Mouse (Mus musculus): ENCODE measurements around the gene Dad1.

Dad1 gene

DNA sequence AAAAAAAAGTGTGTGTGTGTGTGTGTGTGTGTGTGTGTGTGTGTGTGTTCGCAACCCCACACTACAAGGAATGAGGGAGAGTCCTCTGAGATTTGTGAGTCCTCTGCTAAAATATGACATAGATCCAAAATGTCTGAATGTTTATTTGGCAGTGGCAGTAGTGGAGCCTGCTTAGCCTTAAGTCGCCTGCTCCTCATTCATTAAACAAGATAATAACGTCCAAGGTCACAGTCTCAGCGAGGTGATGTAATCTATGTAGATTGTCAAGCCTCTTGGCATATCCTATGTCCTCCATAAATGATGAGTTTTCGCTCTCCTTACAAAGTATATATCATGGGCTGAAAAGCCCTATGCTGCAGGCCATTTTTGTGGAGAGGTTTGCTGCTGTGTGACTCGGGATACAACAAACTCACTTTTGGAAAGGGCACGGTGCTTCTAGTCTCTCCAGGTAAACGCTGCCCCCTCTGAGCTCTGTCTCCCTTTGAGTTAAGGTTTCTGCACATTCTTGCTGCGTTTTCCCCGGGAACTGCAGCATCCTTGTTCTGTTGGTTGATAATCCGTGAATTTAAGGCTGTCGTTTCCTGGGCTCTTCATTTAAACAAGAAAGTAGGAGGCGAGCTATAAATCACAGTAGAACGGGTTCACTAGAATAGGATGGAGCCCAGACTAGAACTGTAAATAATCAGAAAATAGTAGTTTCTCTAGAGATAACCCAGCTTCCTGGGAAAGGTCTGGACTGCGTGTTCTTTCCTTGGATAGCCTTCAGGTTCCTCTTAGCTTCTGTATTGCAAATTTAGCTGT lies 47.0 kb downstream of the Dad1 start:
- DNase-seq (ENCODE audit: inconsistent ontology term), result no peak

- DNase-seq (ENCODE audit: inconsistent ontology term), result no peak
Observed at GRCm38 (mm10) chr14:54206309-54206708, 47.6 kb downstream of the Dad1 start.

DNA sequence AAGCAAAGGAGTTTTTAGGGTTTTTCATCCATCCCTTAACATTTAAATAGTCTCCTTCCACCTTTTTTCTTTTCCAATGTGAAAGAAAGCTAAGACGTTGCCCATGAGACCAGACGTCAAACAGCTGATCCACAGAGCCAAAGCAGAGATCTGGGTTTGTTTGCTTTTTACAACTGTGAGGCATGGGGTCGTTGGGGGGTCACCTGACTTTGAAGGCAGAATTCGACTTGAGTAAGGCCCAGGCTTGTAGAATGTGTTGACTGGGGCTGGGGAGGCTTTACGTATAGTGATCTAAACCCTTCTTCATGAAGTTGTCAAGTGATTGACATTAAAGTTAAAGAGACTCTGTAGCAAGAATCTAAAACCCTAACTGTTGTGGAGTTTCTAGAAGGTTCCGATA lies 48.0 kb downstream of the Dad1 start:
- no peak for DNase-seq (ENCODE audit: inconsistent ontology term)

- DNase-seq (ENCODE audit: inconsistent ontology term), result no peak
Observed at GRCm38 (mm10) chr14:54204786-54205185, 49.1 kb downstream of the Dad1 start.

GRCm38 (mm10) chr14:54204311-54204710 lies 49.6 kb downstream of the Dad1 start:
- no peak for DNase-seq (ENCODE audit: inconsistent ontology term)

DNA sequence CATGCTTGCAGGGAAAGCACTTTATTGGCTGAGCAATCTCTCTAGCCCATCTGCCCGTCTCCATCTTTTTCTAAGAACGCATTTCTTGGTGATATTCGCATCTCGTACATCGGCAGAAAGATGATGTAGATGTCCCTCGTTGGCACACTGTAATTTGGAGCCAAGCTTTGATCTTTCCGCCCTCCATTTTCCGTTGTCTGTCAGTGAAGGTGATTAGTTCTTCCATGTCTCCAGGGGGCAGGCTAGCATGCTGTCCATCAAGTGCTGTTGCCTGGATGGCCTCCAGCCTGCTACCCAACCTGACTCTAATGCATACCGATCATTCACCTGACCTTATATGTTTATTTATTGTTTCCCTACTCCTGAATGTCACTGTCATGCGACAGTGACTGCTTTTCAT lies 50.1 kb downstream of the Dad1 start:
- DNase-seq (ENCODE audit: inconsistent ontology term), result no peak

DNA sequence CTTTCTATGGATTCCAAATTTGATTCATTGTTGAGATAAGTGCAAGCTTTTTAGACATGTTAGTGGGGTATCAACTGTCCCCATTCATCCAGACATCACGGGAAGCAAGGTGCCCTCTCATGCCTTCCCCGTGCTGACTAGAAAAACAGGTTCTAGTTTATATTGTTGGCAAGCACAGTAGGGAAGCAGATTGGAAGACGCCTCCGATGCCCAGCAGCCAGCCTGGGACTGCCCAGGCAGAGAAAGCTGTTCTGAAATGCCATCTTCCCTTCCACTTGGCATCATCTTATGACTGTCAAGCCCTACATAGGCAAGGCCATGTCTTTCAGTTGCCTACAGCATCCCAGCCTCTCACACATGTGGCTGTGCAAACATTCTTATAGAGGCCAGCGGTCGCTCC lies 50.7 kb downstream of the Dad1 start:
- no peak for DNase-seq (ENCODE audit: inconsistent ontology term)

- no peak for DNase-seq (ENCODE audit: inconsistent ontology term)
Observed at GRCm38 (mm10) chr14:54200363-54200762, 53.5 kb downstream of the Dad1 start.

GRCm38 (mm10) chr14:54199662-54200061 lies 54.2 kb downstream of the Dad1 start:
- no peak for DNase-seq (ENCODE audit: inconsistent ontology term)

DNA sequence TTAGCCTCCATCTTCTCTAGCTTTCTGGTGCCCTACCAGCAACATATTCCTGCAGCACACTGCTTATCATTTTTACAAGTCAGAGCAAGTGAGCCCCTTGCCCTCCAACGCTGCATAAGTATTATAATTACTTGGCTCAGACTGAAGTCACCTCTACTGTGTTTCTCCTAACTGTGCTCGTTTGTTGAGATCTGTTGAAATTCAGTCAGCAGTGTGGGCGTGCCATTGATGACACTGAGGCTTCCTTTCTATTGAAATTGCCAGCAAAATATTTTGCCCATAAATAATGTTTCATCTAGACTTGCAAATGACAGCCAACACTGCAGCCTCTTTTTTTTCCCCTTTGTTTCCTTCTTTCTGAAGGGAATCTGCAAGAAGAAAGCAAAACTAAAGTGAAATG lies 56.2 kb downstream of the Dad1 start:
- peak; percentile 33 for DNase-seq (ENCODE audit: inconsistent ontology term)

GRCm38 (mm10) chr14:54195838-54196423 lies 58.0 kb downstream of the Dad1 start:
- DNase-seq (ENCODE audit: inconsistent ontology term), result no peak

DNA sequence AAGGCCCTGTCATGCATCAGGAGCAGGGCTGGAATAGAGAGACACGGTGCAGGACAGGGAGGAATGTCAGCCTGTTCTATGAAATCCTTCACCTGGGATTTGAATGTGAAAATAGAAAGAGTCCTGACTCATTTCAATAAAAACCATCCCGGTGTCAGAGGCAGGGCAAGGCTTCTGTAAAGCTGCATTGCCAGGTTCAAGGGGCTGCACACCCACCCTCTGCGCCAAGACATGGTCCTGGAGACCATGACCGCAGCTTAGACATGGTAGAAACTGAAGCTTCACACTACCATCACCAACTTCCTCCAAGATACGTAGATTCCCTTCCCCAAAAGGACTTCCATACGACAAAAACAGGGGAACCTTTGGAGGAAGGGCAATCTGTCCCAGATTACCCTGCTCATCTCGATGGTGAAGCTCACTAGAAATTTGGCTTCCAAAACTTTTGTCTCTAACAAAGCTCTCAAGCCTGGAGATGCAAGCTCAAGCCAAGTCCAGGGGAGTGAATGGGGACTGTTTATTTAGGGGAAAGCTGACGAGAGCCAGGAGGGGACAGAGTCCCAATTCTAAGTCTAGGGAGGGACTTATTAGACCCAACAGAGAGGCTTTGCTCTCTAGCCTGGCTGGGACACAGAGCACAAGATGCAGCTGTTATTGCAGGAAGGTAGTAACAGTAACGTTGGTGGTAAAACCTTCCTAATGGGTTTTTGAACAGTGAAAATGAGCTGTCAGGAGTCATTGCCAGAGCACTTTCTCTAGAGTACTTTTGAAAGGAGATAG lies 60.4 kb downstream of the Dad1 start:
- DNase-seq (ENCODE audit: inconsistent ontology term), result no peak

GRCm38 (mm10) chr14:54192462-54192847 lies 61.4 kb downstream of the Dad1 start:
- DNase-seq (ENCODE audit: inconsistent ontology term), result no peak

DNA sequence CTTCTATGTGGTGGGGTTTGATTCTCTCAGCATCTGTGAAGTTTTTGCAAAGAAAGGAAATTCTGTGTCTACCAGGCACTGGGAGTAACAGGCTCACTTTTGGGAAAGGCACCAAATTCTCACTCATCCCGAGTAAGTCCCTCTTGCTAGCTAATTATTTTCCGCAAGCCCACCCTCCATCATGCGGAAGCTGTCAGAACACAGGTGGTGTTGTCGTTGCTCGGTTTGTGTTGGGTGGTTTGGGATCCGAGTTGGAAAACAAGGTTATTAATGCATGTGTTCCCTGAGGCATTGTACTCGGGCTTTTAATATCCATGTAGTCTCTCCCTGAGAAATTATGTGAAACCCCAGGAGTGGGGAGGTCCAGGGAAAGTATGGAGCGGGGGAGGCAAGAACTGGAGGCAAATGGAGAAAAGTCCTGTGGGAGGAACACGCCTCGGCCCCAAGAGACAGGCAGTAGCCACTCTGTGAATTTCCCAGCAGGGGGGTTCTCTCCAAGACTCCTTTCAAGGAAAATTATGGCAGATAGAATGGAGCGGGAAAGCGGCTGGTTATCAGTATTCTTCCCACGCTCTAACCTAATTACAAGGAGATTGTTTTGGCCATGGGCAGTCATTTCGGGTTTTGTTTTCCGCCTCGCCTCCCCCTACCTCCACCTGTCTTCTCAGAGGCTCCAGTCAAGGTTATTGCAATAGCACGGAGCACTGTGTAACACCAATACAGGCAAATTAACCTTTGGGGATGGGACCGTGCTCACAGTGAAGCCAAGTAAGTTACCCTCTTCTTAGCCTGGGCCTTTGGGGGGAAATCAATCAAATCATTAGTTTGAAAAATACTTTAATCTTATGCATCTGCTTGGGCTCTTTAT lies 62.1 kb downstream of the Dad1 start:
- no peak for DNase-seq (ENCODE audit: inconsistent ontology term)

DNA sequence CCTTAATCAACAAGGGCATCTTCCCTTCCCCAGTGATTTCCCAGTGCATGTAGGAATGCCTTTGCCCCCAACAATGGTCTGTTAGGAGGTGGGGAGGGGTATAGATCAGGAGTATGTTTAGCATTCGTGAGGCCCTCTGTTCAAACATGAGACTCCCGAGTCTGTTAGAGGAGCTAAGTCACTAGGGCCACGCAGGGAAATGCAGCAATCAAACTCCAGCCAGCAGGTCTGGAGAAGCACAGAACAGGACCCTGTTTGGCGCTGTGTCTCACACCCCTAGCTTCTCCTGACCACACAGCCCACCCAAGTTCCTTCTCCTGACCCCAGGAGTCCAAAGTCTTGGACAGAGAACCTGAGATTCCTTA lies 62.9 kb downstream of the Dad1 start:
- no peak for DNase-seq (ENCODE audit: inconsistent ontology term)

GRCm38 (mm10) chr14:54190305-54191025 lies 63.4 kb downstream of the Dad1 start:
- DNase-seq (ENCODE audit: inconsistent ontology term), result no peak

DNA sequence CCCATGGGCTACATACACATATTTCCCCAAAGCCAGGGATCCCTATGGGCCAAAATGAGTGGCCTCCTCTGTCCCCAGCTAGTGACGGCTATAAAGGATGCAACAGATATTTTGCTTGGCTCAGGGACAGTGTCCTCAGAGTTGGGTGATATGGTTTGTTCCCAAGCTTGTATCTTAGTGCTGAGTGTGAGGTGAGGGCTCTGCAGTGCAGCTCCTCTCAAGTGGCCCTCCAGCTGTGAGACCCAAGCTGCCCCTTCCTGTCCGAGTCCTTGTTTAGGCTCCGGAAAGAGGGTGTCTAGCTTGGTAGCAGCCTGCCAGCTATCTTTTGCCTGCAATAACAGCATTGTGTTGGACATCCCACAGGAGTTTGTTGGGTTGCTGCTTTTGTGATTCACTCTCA lies 64.6 kb downstream of the Dad1 start:
- DNase-seq (ENCODE audit: inconsistent ontology term), result peak; percentile 41

DNA sequence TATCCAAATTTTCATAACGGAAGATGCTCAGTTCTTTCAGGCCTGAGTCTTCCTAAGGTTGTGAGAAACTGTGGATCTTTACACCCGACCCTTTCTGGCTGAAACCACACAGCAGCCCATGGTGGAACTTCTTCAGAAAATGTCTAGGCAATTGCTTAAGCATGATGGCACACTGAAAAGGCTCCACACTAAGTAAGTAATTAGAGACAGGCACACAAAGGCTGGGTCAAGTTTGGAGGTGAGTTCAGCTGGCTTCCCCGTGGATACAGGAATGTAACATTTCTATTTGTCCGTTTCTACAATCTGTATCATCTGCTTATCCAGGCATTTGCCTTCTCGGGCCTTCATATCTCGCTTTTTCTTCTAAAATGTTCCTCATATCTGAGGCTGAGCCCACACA lies 66.7 kb downstream of the Dad1 start:
- peak; percentile 79 for DNase-seq (ENCODE audit: inconsistent ontology term)

Data from Muller cell, postnatal 12 days (primary cell).